Mouse (Mus musculus) forebrain, embryonic 14.5 days (tissue): ENCODE results near the gene Anxa1. TPM values are rescaled to one million over a fixed set of nuclear protein-coding genes. Genes with fewer than 3 reads are reported as not detected.
A peak's percentile ranks its signal among the peaks of the same experiment; 100 is the strongest.

Experiments
- ATAC-seq: fragments of 200-750 bp; cut with Nextera tagmentation; 2 replicates; pipeline ENCODE4 v1.8.0; 2017; ENCODE audit warnings: mild to moderate bottlenecking, moderate library complexity
- DNase-seq: peaks from one replicate; pipeline ENCODE4 v3.0.0-alpha.2; 2015; ENCODE audit warnings: low spot score
- H3K27ac ChIP-seq: fragments of 300-500 bp; sonication (generic); 2 replicates; pipeline ENCODE4 v1.5.1; 2014; ENCODE audit warnings: low read depth, mild to moderate bottlenecking, control low read depth, low read length, moderate library complexity
- H3K27me3 ChIP-seq: fragments of 300-500 bp; sonication (generic); replicated peaks from 2 replicates; pipeline ENCODE4 v1.6.1; 2014; ENCODE audit warnings: low read length, control low read depth, mixed read lengths; ENCODE audit not compliant: control insufficient read depth, insufficient read depth
- H3K36me3 ChIP-seq: fragments of 300-500 bp; sonication (generic); 2 replicates; pipeline ENCODE4 v1.6.1; 2014; ENCODE audit warnings: low read length, control low read depth; ENCODE audit not compliant: control insufficient read depth, insufficient read depth
- H3K4me1 ChIP-seq: fragments of 300-500 bp; sonication (generic); 2 replicates; pipeline ENCODE4 v1.6.1; 2014; ENCODE audit warnings: antibody characterized with exemption, low read length, control low read depth; ENCODE audit not compliant: control insufficient read depth, insufficient read depth
- H3K4me2 ChIP-seq: fragments of 300-500 bp; sonication (generic); 2 replicates; pipeline ENCODE4 v1.6.1; 2014; ENCODE audit warnings: mild to moderate bottlenecking, control low read depth, low read length
- H3K4me3 ChIP-seq: fragments of 300-500 bp; sonication (generic); 2 replicates; pipeline ENCODE4 v1.5.1; 2014; ENCODE audit warnings: low read depth, low read length, control low read depth
- H3K9ac ChIP-seq: fragments of 300-500 bp; sonication (generic); 2 replicates; pipeline ENCODE4 v1.6.1; 2014; ENCODE audit warnings: mild to moderate bottlenecking, low read length, control low read depth, moderate library complexity
- H3K9me3 ChIP-seq: fragments of 300-500 bp; sonication (generic); replicated peaks from 2 replicates; pipeline ENCODE4 v1.6.1; 2016; ENCODE audit warnings: low read length, control low read depth, mixed read lengths; ENCODE audit not compliant: control insufficient read depth
- WGBS: fragments of 180-500 bp; shearing (Covaris S2); extraction: QIAGEN DNeasy Blood & Tissue Kit; methylation state at CpG from one replicate; pipeline ENCODE4 v1.1.7; 2014; 5-methylcytosine and 5-hydroxymethylcytosine counted together
- polyA plus RNA-seq: library from polyadenylated mRNA; unstranded; fragments of >200 nt; fragmentation: Nextera tagmentation; extraction: Ambion mirVana; gene quantifications from 2 replicates; pipeline ENCODE4 v1.2.1, GENCODE M21; 2014

Anxa1 gene
- 4.9 and 7.8 TPM in 2 replicates for polyA plus RNA-seq

- 71% methylated on average over 5 of the region's 5 CpGs for WGBS
- Histone ChIP-seq H3K27ac (no peak within 1 kb of the TSS), H3K4me2 (no peak within 1 kb of the TSS), H3K4me3 (no peak within 1 kb of the TSS), H3K27me3 (no peaks in the 10 kb centered on the region), H3K36me3 (no peaks in the 10 kb centered on the region), H3K4me1 (no peaks in the 10 kb centered on the region), H3K9ac (no peak within 1 kb of the TSS), H3K9me3 (no peaks in the 10 kb centered on the region)
- ATAC-seq (no peak), DNase-seq (no peak)
These were observed at the start of gene Anxa1 for GRCm38 (mm10) chr19:20390455-20390994. Gene Anxa1, minus strand, starts transcription at chr19:20390944.

- Histone ChIP-seq H3K4me1 (no peaks in the 10 kb centered on the region), H3K9me3 (no peaks in the 10 kb centered on the region)
- no peak for DNase-seq
These were observed 46.3 kb upstream of the Anxa1 start for GRCm38 (mm10) chr19:20437043-20437442.

GRCm38 (mm10) chr19:20434541-20434940 lies 43.8 kb upstream of the Anxa1 start:
- H3K36me3 ChIP-seq: no peaks in the 10 kb centered on the region
- no peaks in the 10 kb centered on the region for H3K4me1 ChIP-seq
- H3K4me3 ChIP-seq: no peak overlapping the region
- peak; percentile 75 for ATAC-seq
- 15% methylated on average over 3 of the region's 3 CpGs for WGBS
- H3K9me3 ChIP-seq: no peaks in the 10 kb centered on the region
- DNase-seq: peak; percentile 69
- no peak overlapping the region for H3K4me2 ChIP-seq
- H3K27me3 ChIP-seq: no peaks in the 10 kb centered on the region
- H3K9ac ChIP-seq: no peak overlapping the region
- no peak overlapping the region for H3K27ac ChIP-seq

More at GRCm38 (mm10) chr19:20437043-20437442, 46.3 kb upstream of the Anxa1 start:
- Histone ChIP-seq H3K4me3 (no peak overlapping the region), H3K9ac (no peak overlapping the region), H3K36me3 (no peaks in the 10 kb centered on the region), H3K27me3 (no peaks in the 10 kb centered on the region), H3K4me2 (no peak overlapping the region), H3K27ac (no peak overlapping the region)
- ATAC-seq: no peak
- 65% methylated on average over 5 of the region's 5 CpGs for WGBS

GRCm38 (mm10) chr19:20433966-20434365 lies 43.2 kb upstream of the Anxa1 start:
- Histone ChIP-seq H3K4me1 (no peaks in the 10 kb centered on the region), H3K9ac (no peak overlapping the region), H3K9me3 (no peaks in the 10 kb centered on the region), H3K4me3 (no peak overlapping the region), H3K4me2 (no peak overlapping the region), H3K27me3 (no peaks in the 10 kb centered on the region), H3K36me3 (no peaks in the 10 kb centered on the region), H3K27ac (no peak overlapping the region)
- WGBS: 86% methylated on average over 5 of the region's 5 CpGs
- ATAC-seq: no peak
- no peak for DNase-seq

- 58% methylated on average over 12 of the region's 12 CpGs for WGBS
- Histone ChIP-seq H3K4me2 (no peak overlapping the region), H3K4me3 (no peak overlapping the region), H3K27ac (no peak overlapping the region), H3K4me1 (no peaks in the 10 kb centered on the region), H3K27me3 (no peaks in the 10 kb centered on the region), H3K9ac (no peak overlapping the region), H3K36me3 (no peaks in the 10 kb centered on the region), H3K9me3 (no peaks in the 10 kb centered on the region)
- ATAC-seq (no peak), DNase-seq (no peak)
These were observed 35.9 kb upstream of the Anxa1 start for GRCm38 (mm10) chr19:20426443-20427161.

- no peak overlapping the region for H3K4me3 ChIP-seq
- ATAC-seq (no peak), DNase-seq (no peak)
- no peak overlapping the region for H3K4me2 ChIP-seq
- no peaks in the 10 kb centered on the region for H3K9me3 ChIP-seq
- H3K27ac ChIP-seq: no peak overlapping the region
- 88% methylated on average over 3 of the region's 3 CpGs for WGBS
- H3K9ac ChIP-seq: no peak overlapping the region
- no peaks in the 10 kb centered on the region for H3K36me3 ChIP-seq
- H3K27me3 ChIP-seq: no peaks in the 10 kb centered on the region
- no peaks in the 10 kb centered on the region for H3K4me1 ChIP-seq
These were observed 20.5 kb upstream of the Anxa1 start for GRCm38 (mm10) chr19:20411276-20411675.

- Histone ChIP-seq H3K27ac (no peak overlapping the region), H3K36me3 (no peaks in the 10 kb centered on the region), H3K4me3 (no peak overlapping the region), H3K4me2 (no peak overlapping the region), H3K9me3 (no peaks in the 10 kb centered on the region), H3K9ac (no peak overlapping the region), H3K27me3 (no peaks in the 10 kb centered on the region), H3K4me1 (no peaks in the 10 kb centered on the region)
- 86% methylated on average over 9 of the region's 9 CpGs for WGBS
- ATAC-seq (no peak), DNase-seq (no peak)
These were observed 19.1 kb upstream of the Anxa1 start for GRCm38 (mm10) chr19:20409541-20410528.

GRCm38 (mm10) chr19:20406475-20406874 lies 15.7 kb upstream of the Anxa1 start:
- Histone ChIP-seq H3K4me3 (no peak overlapping the region), H3K9ac (no peak overlapping the region), H3K36me3 (no peaks in the 10 kb centered on the region), H3K4me2 (no peak overlapping the region), H3K9me3 (no peaks in the 10 kb centered on the region), H3K27ac (no peak overlapping the region), H3K4me1 (no peaks in the 10 kb centered on the region), H3K27me3 (no peaks in the 10 kb centered on the region)
- ATAC-seq (no peak), DNase-seq (no peak)
- WGBS: 61% methylated on average over 3 of the region's 3 CpGs
